Mouse (Mus musculus) embryonic fibroblast, embryonic 13.5 days (primary cell): ENCODE measurements around the gene Tmprss5. TPM values are rescaled to one million over a fixed set of nuclear protein-coding genes. Genes with fewer than 3 reads are reported as not detected.

ENCODE experiments used
- H3K27ac ChIP-seq: 2 replicates; pipeline ENCODE4 v1.5.1; 2012; ENCODE audit warnings: low read length, control low read depth, inconsistent platforms; ENCODE audit not compliant: insufficient read depth
- H3K4me1 ChIP-seq: 2 replicates; pipeline ENCODE4 v1.6.1; 2011; ENCODE audit warnings: low read length; ENCODE audit not compliant: control insufficient read depth, insufficient read depth
- H3K4me3 ChIP-seq: 2 replicates; pipeline ENCODE4 v1.5.1; 2011; ENCODE audit warnings: mild to moderate bottlenecking, control low read depth, low read length; ENCODE audit not compliant: insufficient read depth
- CTCF ChIP-seq: IDR thresholded peaks from 2 replicates; pipeline ENCODE4 v1.5.1; 2011; ENCODE audit warnings: mild to moderate bottlenecking, control low read depth, low read length, moderate library complexity, borderline replicate concordance; ENCODE audit not compliant: insufficient read depth
- POLR2A ChIP-seq: IDR thresholded peaks from 2 replicates; pipeline ENCODE4 v1.6.1; 2011; ENCODE audit warnings: low read depth, mild to moderate bottlenecking, control low read depth, low read length, moderate library complexity
- polyA plus RNA-seq: library from polyadenylated mRNA; stranded (reverse); fragments of >200 nt; gene quantifications from 2 replicates; pipeline ENCODE4 v1.2.4, GENCODE M21; 2011; ENCODE audit warnings: low read depth; ENCODE audit not compliant: missing spikeins, insufficient read length

Tmprss5 gene
- polyA plus RNA-seq, 1 experiment, result not detected

GRCm38 (mm10) chr9:49102328-49102727 lies 21.3 kb downstream of the Tmprss5 start:
- Histone ChIP-seq H3K27ac (no peak overlapping the region), H3K4me1 (no peaks in the 10 kb centered on the region), H3K4me3 (no peak overlapping the region)
- TF ChIP-seq CTCF (no peak), POLR2A (no peak)

GRCm38 (mm10) chr9:49109101-49109500 lies 28.0 kb downstream of the Tmprss5 start:
- no peak overlapping the region for H3K27ac ChIP-seq
- peaks cover 5% of the 10 kb centered on the region; the same call in 1 of the 2 replicates for H3K4me1 ChIP-seq
- TF ChIP-seq POLR2A (no peak), CTCF (no peak)
- no peak overlapping the region for H3K4me3 ChIP-seq

- TF ChIP-seq POLR2A, result no peak
- TF ChIP-seq CTCF, result no peak
- Histone ChIP-seq H3K4me3 (no peak overlapping the region), H3K4me1 (peaks cover 5% of the 10 kb centered on the region; the same call in 1 of the 2 replicates), H3K27ac (no peak overlapping the region)
Observed at GRCm38 (mm10) chr9:49110476-49111220, 29.6 kb downstream of the Tmprss5 start.

GRCm38 (mm10) chr9:49111296-49111695 lies 30.2 kb downstream of the Tmprss5 start:
- no peak overlapping the region for H3K27ac ChIP-seq

GRCm38 (mm10) chr9:49118271-49118825 lies 37.3 kb downstream of the Tmprss5 start:
- TF ChIP-seq CTCF, result no peak
- no peak for TF ChIP-seq POLR2A
- H3K4me1 ChIP-seq, result no peaks in the 10 kb centered on the region
- H3K4me3 ChIP-seq, result no peak overlapping the region
- H3K27ac ChIP-seq, result no peak overlapping the region

More at GRCm38 (mm10) chr9:49111296-49111695, 30.2 kb downstream of the Tmprss5 start:
- no peak overlapping the region for H3K4me3 ChIP-seq
- no peak for TF ChIP-seq CTCF
- no peak for TF ChIP-seq POLR2A
- H3K4me1 ChIP-seq, result peaks cover 5% of the 10 kb centered on the region; the same call in 1 of the 2 replicates

- TF ChIP-seq CTCF (no peak), POLR2A (no peak)
- Histone ChIP-seq H3K4me3 (no peak overlapping the region), H3K4me1 (no peaks in the 10 kb centered on the region), H3K27ac (no peak overlapping the region)
Observed at GRCm38 (mm10) chr9:49119759-49120158, 38.7 kb downstream of the Tmprss5 start.

DNA sequence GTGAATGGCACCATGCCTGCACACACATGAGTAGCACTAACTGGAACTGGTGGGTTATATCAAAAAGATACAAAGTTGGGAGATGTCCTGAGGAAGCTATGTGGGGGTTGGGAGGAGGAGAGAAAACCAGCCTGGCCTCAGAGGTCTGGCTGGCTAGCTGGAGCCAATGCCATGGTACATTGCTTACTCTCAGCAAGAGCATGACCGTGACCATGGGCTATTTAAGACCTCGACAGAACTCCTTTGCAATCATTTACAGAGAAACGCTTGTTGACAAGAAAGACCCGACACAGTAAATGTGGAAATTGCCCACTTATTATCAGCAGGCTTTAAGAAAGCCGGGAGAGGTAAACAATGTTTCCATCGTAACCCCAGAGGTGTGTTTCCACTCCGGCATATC lies 44.6 kb downstream of the Tmprss5 start:
- no peak for TF ChIP-seq CTCF
- no peak for TF ChIP-seq POLR2A

DNA sequence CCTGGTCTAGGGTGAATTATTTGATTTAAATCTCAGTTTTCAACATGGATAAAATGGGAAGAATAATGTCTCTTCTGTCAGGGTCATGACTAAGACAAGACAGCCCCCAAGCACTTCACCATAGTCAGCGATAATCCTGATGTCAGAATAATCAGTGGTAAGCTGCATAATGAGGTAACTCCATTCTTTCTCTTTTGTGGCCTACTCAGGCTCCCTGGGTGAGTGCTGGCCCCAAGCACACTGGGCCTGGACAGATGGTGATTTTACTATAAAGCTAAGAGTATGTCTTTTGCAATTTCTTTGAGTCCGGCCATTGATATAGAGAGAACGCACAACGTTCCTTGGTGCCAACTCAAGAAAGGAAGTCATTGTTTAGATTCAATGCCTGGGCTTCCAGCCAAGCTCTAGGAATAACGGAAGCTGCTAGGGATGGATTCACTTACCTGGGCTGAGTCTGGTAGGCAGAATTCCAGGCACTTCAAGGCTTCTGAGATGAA lies 49.5 kb downstream of the Tmprss5 start:
- no peak for TF ChIP-seq POLR2A
- TF ChIP-seq CTCF, result no peak
- H3K4me3 ChIP-seq, result no peak overlapping the region
- no peaks in the 10 kb centered on the region for H3K4me1 ChIP-seq
- H3K27ac ChIP-seq, result no peak overlapping the region

More for the DNA sequence above, 44.6 kb downstream of the Tmprss5 start:
- Histone ChIP-seq H3K27ac (no peak overlapping the region), H3K4me3 (no peak overlapping the region), H3K4me1 (no peaks in the 10 kb centered on the region)

DNA sequence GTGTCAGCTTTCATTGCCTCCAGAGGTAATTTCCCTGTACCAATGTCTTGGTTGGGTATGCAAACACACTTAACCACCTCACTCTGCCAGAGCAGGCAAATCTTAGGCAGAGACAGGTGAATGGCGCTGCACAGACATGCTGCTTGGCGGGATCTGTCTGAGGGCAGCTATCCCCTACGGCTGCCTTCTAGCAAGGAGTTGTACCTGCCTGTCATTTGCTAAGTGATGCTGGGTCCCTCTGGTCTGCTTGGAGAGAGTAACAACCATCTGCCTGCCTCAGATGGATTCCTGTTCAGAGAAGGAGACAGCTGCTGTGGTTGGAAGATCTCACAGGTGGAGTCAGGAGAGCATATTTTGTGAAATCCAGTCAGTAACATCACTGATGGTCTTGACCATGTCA lies 62.8 kb downstream of the Tmprss5 start:
- no peak overlapping the region for H3K27ac ChIP-seq
- H3K4me3 ChIP-seq, result no peak overlapping the region
- no peak for TF ChIP-seq CTCF
- no peak for TF ChIP-seq POLR2A
- H3K4me1 ChIP-seq, result peaks cover 12% of the 10 kb centered on the region

- TF ChIP-seq POLR2A (no peak), CTCF (no peak)
- no peak overlapping the region for H3K27ac ChIP-seq
- H3K4me3 ChIP-seq, result no peak overlapping the region
- peaks cover 12% of the 10 kb centered on the region for H3K4me1 ChIP-seq
Observed at GRCm38 (mm10) chr9:49145776-49146175, 64.7 kb downstream of the Tmprss5 start.
